Mouse (Mus musculus) lung, embryonic 15.5 days (tissue): Measurements from ENCODE around the gene Cxcl16. TPM values are rescaled to one million over a fixed set of nuclear protein-coding genes. Genes with fewer than 3 reads are reported as not detected.

Experiments used
- ATAC-seq: fragments of 200-750 bp; cut with Nextera tagmentation; 2 replicates; pipeline ENCODE4 v1.8.0; 2017; ENCODE audit warnings: moderate number of reproducible peaks, borderline replicate concordance; ENCODE audit not compliant: low FRiP score, low TSS enrichment; ENCODE audit errors: extremely low read depth
- H3K27ac ChIP-seq: fragments of 300-500 bp; sonication (generic); 2 replicates; pipeline ENCODE4 v1.5.1; 2015; ENCODE audit warnings: moderate library complexity, mild to moderate bottlenecking, inconsistent platforms
- H3K27me3 ChIP-seq: fragments of 300-500 bp; sonication (generic); 2 replicates; pipeline ENCODE4 v1.6.1; 2015; ENCODE audit warnings: inconsistent platforms
- H3K36me3 ChIP-seq: fragments of 300-500 bp; sonication (generic); 2 replicates; pipeline ENCODE4 v1.6.1; 2015; ENCODE audit warnings: inconsistent platforms
- H3K4me1 ChIP-seq: fragments of 300-500 bp; sonication (generic); 2 replicates; pipeline ENCODE4 v1.6.1; 2015; ENCODE audit warnings: inconsistent platforms
- H3K4me2 ChIP-seq: fragments of 300-500 bp; sonication (generic); 2 replicates; pipeline ENCODE4 v1.6.1; 2015; ENCODE audit warnings: inconsistent platforms, mild to moderate bottlenecking, moderate library complexity
- H3K4me3 ChIP-seq: fragments of 300-500 bp; sonication (generic); 2 replicates; pipeline ENCODE4 v1.5.1; 2015; ENCODE audit warnings: mild to moderate bottlenecking, inconsistent platforms
- H3K9ac ChIP-seq: fragments of 300-500 bp; sonication (generic); 2 replicates; pipeline ENCODE4 v1.6.1; 2015; ENCODE audit warnings: inconsistent platforms
- H3K9me3 ChIP-seq: fragments of 300-500 bp; sonication (generic); 2 replicates; pipeline ENCODE4 v1.6.1; 2016; ENCODE audit warnings: inconsistent platforms
- WGBS: fragments of 180-500 bp; shearing (Covaris S2); methylation state at CpG from one replicate; pipeline ENCODE4 v1.1.7; 2015; 5-methylcytosine and 5-hydroxymethylcytosine counted together
- polyA plus RNA-seq: library from polyadenylated mRNA; unstranded; fragments of >200 nt; fragmentation: Nextera tagmentation; extraction: Ambion mirVana; gene quantifications from 2 replicates; pipeline ENCODE4 v1.2.1, GENCODE M21; 2015

The Cxcl16 gene
- 6.3 and 7.3 TPM in 2 replicates for polyA plus RNA-seq

- 3% methylated on average over 30 of the region's 30 CpGs for WGBS
- ATAC-seq = peak; percentile 60
- Histone ChIP-seq H3K4me1 (peaks cover 8% of the 10 kb centered on the region), H3K9me3 (no peaks in the 10 kb centered on the region), H3K4me3 (peak within 1 kb of the TSS; percentile 67), H3K27ac (no peak within 1 kb of the TSS), H3K36me3 (no peaks in the 10 kb centered on the region), H3K9ac (peak within 1 kb of the TSS; percentile 65), H3K27me3 (peaks cover 20% of the 10 kb centered on the region; the same call in 1 of the 2 replicates), H3K4me2 (peak within 1 kb of the TSS; percentile 95)
These were observed at the start of gene Cxcl16 for GRCm38 (mm10) chr11:70459601-70460101. Cxcl16 (minus strand) TSS chr11:70459984.

GRCm38 (mm10) chr11:70506962-70507515 lies 47.3 kb upstream of the Cxcl16 start:
- H3K27me3 ChIP-seq = peaks cover 15% of the 10 kb centered on the region; the same call in 1 of the 2 replicates
- WGBS = 64% methylated on average over 7 of the region's 7 CpGs
- peaks cover 5% of the 10 kb centered on the region; the same call in 1 of the 2 replicates for H3K4me1 ChIP-seq
- no peaks in the 10 kb centered on the region for H3K9me3 ChIP-seq
- no peak overlapping the region for H3K9ac ChIP-seq
- no peak overlapping the region for H3K27ac ChIP-seq
- no peak overlapping the region for H3K4me2 ChIP-seq
- ATAC-seq = no peak
- no peaks in the 10 kb centered on the region for H3K36me3 ChIP-seq
- no peak overlapping the region for H3K4me3 ChIP-seq

GRCm38 (mm10) chr11:70506385-70506784 lies 46.6 kb upstream of the Cxcl16 start:
- Histone ChIP-seq H3K36me3 (no peaks in the 10 kb centered on the region), H3K27me3 (peaks cover 15% of the 10 kb centered on the region; the same call in 1 of the 2 replicates), H3K4me3 (no peak overlapping the region; the same call in 1 of the 2 replicates), H3K4me1 (peaks cover 5% of the 10 kb centered on the region; the same call in 1 of the 2 replicates), H3K27ac (no peak overlapping the region), H3K9me3 (no peaks in the 10 kb centered on the region), H3K9ac (no peak overlapping the region), H3K4me2 (no peak overlapping the region)
- WGBS = 17% methylated on average over 4 of the region's 4 CpGs
- ATAC-seq = no peak

DNA sequence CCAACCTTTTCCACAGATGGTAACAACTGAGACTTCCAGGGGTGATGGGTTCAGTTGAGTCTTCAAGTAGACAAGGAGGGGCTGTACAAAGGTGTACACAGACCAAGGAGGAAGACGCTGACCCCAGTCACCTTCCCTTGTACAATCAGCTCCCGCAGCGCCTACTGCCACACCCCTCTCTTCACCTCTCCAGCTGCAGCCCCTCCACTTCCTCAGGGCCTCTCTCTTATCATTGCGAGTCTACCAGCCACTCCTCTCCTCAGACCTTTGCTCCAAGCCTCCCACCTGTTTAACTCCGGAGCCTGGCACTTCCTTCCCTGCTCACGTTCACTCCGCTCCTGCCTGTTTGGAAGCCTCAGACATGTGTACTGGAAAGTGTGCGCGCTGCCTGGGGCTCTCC lies 45.2 kb upstream of the Cxcl16 start, which contains the start of gene Tm4sf5:
Gene Tm4sf5 (plus strand): TSS at position 275 of the 400 bp plus-strand sequence.
- no peak within 1 kb of the TSS for H3K27ac ChIP-seq
- peaks cover 4% of the 10 kb centered on the region; the same call in 1 of the 2 replicates for H3K4me1 ChIP-seq
- H3K27me3 ChIP-seq = peaks cover 12% of the 10 kb centered on the region; the same call in 1 of the 2 replicates
- ATAC-seq = no peak
- H3K36me3 ChIP-seq = no peaks in the 10 kb centered on the region
- H3K4me2 ChIP-seq = no peak within 1 kb of the TSS
- WGBS = 41% methylated on average over 9 of the region's 9 CpGs
- no peak within 1 kb of the TSS for H3K9ac ChIP-seq
- H3K4me3 ChIP-seq = no peak within 1 kb of the TSS
- H3K9me3 ChIP-seq = no peaks in the 10 kb centered on the region

- Histone ChIP-seq H3K27ac (no peak overlapping the region), H3K36me3 (no peaks in the 10 kb centered on the region), H3K9ac (no peak overlapping the region), H3K4me3 (no peak overlapping the region), H3K9me3 (no peaks in the 10 kb centered on the region), H3K4me1 (no peaks in the 10 kb centered on the region), H3K4me2 (no peak overlapping the region), H3K27me3 (no peaks in the 10 kb centered on the region; the same call in 1 of the 2 replicates)
- 46% methylated on average over 3 of the region's 3 CpGs for WGBS
- no peak for ATAC-seq
These were observed 42.2 kb upstream of the Cxcl16 start for GRCm38 (mm10) chr11:70502018-70502417.

- no peaks in the 10 kb centered on the region for H3K4me1 ChIP-seq
- H3K27me3 ChIP-seq = no peaks in the 10 kb centered on the region; the same call in 1 of the 2 replicates
- no peak overlapping the region for H3K27ac ChIP-seq
- H3K4me2 ChIP-seq = no peak overlapping the region
- no peak overlapping the region for H3K9ac ChIP-seq
- H3K4me3 ChIP-seq = no peak overlapping the region
- 71% methylated on average over 1 of the region's 1 CpGs for WGBS
- no peaks in the 10 kb centered on the region for H3K36me3 ChIP-seq
- no peak for ATAC-seq
- no peaks in the 10 kb centered on the region for H3K9me3 ChIP-seq
These were observed 40.7 kb upstream of the Cxcl16 start for GRCm38 (mm10) chr11:70500476-70500812.

DNA sequence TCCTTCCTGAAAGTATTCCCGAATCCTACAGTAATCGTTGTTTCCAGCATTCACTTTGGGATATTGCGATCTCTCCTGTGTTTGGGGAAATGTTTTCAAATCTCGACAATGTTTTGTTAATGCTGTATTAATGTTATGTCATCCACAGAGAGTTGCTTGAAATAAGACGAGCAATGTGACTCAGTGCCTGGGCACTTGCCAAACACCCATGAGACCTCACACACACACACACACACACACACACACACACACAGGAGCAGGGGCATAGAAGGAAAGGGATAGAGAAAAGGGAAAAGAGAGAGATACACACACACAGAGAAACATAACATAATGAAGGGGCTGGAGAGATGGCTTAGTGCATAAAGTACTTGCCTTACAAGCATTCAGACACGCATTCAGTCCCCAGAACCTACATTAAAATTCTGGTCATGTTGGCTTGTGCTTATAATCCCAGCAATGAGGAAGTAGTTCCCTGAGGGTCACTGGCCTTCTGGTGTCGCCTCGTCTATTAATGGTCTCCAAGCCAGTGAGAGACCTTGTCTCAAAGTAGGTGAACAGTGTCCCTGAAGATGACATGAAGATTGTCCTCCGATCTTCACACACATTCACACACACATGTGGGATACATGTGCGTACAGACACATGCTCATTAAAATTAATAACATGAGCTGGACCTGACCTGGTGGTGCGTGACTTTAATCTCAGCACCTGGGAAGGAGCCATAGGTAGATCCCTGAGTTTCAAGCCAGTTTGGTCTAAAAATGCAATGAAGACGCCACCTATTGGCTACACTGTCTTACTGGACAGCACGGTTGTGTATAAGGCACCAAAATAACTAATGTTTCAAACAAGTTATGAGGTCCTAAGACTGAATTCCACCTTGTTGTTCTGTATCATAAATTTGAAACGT lies 40.0 kb upstream of the Cxcl16 start:
- Histone ChIP-seq H3K27me3 (no peaks in the 10 kb centered on the region), H3K4me2 (no peak overlapping the region), H3K4me1 (no peaks in the 10 kb centered on the region), H3K9me3 (no peaks in the 10 kb centered on the region), H3K36me3 (no peaks in the 10 kb centered on the region), H3K9ac (no peak overlapping the region), H3K4me3 (no peak overlapping the region), H3K27ac (no peak overlapping the region)
- WGBS = 59% methylated on average over 14 of the region's 14 CpGs
- ATAC-seq = no peak

GRCm38 (mm10) chr11:70489684-70490083 lies 29.9 kb upstream of the Cxcl16 start:
- ATAC-seq = no peak
- WGBS = 77% methylated on average over 6 of the region's 6 CpGs
- Histone ChIP-seq H3K27me3 (no peaks in the 10 kb centered on the region), H3K4me2 (no peak overlapping the region), H3K27ac (no peak overlapping the region), H3K4me1 (no peaks in the 10 kb centered on the region), H3K36me3 (no peaks in the 10 kb centered on the region), H3K9me3 (no peaks in the 10 kb centered on the region), H3K4me3 (no peak overlapping the region), H3K9ac (no peak overlapping the region)

DNA sequence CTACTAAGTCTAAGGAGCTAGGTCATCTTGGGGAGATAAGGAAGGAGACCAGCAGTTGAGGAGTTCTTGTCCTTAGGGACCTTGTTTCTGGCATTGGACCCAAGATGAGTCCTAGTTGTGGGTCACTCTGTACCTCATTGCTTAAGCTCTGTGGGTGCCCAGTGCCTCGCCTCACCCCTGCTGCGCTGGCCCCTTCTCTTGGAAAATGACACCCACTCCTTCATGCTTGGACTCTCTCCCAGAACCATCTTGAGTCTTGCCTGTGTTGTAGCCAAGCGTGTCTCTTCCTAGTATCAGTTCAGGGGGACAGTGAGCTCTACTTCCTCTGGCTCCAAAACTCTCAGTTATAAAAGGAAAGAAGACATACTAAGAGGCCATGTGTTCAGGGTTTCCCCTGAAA lies 29.4 kb upstream of the Cxcl16 start:
- Histone ChIP-seq H3K27ac (no peak overlapping the region), H3K4me1 (no peaks in the 10 kb centered on the region), H3K36me3 (no peaks in the 10 kb centered on the region), H3K4me3 (no peak overlapping the region), H3K9me3 (no peaks in the 10 kb centered on the region), H3K9ac (no peak overlapping the region), H3K4me2 (no peak overlapping the region), H3K27me3 (no peaks in the 10 kb centered on the region)
- ATAC-seq = no peak
- WGBS = 85% methylated on average over 3 of the region's 3 CpGs

DNA sequence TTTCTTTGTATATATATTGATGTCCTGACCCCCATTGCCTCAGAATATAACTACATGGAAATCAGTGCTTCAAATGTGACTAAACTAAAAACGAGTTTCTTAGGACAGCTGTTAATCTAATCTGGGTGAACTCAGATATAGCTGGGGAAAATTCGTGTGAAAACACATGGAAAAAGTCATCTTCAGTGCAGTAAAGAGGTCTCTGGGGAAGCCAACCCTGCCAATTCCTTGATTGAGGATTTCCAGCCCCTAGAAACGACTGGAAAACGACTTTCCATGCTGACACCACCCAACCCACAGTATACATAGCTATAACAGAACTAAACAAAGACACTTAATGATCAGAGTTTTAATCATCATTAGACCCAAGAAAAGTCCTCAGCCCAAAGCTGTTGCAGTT lies 28.0 kb upstream of the Cxcl16 start:
- H3K36me3 ChIP-seq = no peaks in the 10 kb centered on the region
- H3K27me3 ChIP-seq = no peaks in the 10 kb centered on the region
- H3K9ac ChIP-seq = no peak overlapping the region
- ATAC-seq = no peak
- no peaks in the 10 kb centered on the region for H3K4me1 ChIP-seq
- no peak overlapping the region for H3K27ac ChIP-seq
- no peaks in the 10 kb centered on the region for H3K9me3 ChIP-seq
- WGBS = 36% methylated on average over 4 of the region's 4 CpGs
- no peak overlapping the region for H3K4me2 ChIP-seq
- no peak overlapping the region for H3K4me3 ChIP-seq

- WGBS = 28% methylated on average over 2 of the region's 2 CpGs
- no peak overlapping the region for H3K9ac ChIP-seq
- no peak overlapping the region for H3K27ac ChIP-seq
- H3K27me3 ChIP-seq = no peaks in the 10 kb centered on the region
- H3K36me3 ChIP-seq = no peaks in the 10 kb centered on the region
- no peak overlapping the region for H3K4me3 ChIP-seq
- ATAC-seq = peak; percentile 59
- H3K4me2 ChIP-seq = no peak overlapping the region
- H3K9me3 ChIP-seq = no peaks in the 10 kb centered on the region
- no peaks in the 10 kb centered on the region for H3K4me1 ChIP-seq
These were observed 25.7 kb upstream of the Cxcl16 start for GRCm38 (mm10) chr11:70485498-70485897.
